Mouse (Mus musculus) layer of hippocampus, adult 2 months (tissue): Measurements from ENCODE around the gene Gm20747. TPM values are rescaled to one million over a fixed set of nuclear protein-coding genes. Genes with fewer than 3 reads are reported as not detected.
"Not testable (repeated sequence)": the region's sequence is repeated elsewhere in the genome, so short reads cannot be mapped to it uniquely, and the experiment has no call there.

Experiments used
- DNase-seq, 2 experiments: peaks; one replicate each; pipeline ENCODE4 v3.0.0; 2022; ENCODE audit warnings: low spot score in 2 of 2
- H3K27ac ChIP-seq: fragments of 200-600 bp; 2 replicates; pipeline ENCODE4 v1.8.1; 2022
- H3K4me3 ChIP-seq: fragments of 200-600 bp; 2 replicates; pipeline ENCODE4 v1.8.1; 2022; ENCODE audit warnings: mild to moderate bottlenecking
- long read RNA-seq, 2 experiments: library from polyadenylated mRNA; stranded (forward); transcript quantifications; one replicate each; pipeline ENCODE4 v2.0.0; 2021; ENCODE audit warnings: borderline mapping rate in 2 of 2
- total RNA-seq, 2 experiments: library from RNA; stranded (reverse); gene quantifications; 2 replicates each; pipeline ENCODE4 v1.2.3; 2021

Gm20747 gene
- not detected for total RNA-seq
- long read RNA-seq, experiment 1: 0 reads
- long read RNA-seq, experiment 2: 0 reads

- not testable (repeated sequence) for DNase-seq, H3K27ac ChIP-seq, H3K4me3 ChIP-seq
These were observed at the start of gene Gm20747 for GRCm38 (mm10) chrY:53418191-53418590. Gene Gm20747 (minus strand): TSS chrY:53418291.
